Mouse (Mus musculus) liver, embryonic 14.5 days (tissue): ENCODE measurements around the gene Snx6.

Source experiments
- CTCF ChIP-seq: IDR thresholded peaks from 2 replicates; pipeline ENCODE4 v1.5.1; 2016; ENCODE audit warnings: antibody characterized with exemption, low read depth, control low read depth
- EP300 ChIP-seq: IDR thresholded peaks from 2 replicates; pipeline ENCODE4 v1.6.1; 2016; ENCODE audit warnings: antibody characterized with exemption, low read depth

- TF ChIP-seq CTCF (no peak), EP300 (no peak)
Measured at GRCm38 (mm10) chr12:54844415-54844814, 48.9 kb upstream of the Snx6 start.
